Mouse (Mus musculus) bone marrow macrophage, adult 2 months (primary cell): Measurements from ENCODE around the gene Efnb2.

ENCODE experiments used
- CTCF ChIP-seq: IDR thresholded peaks from 2 replicates; pipeline ENCODE4 v1.5.1; 2012; ENCODE audit warnings: low read depth, mild to moderate bottlenecking, low read length, moderate library complexity
- POLR2A ChIP-seq: IDR thresholded peaks from 2 replicates; pipeline ENCODE4 v1.6.1; 2012; ENCODE audit warnings: mild to moderate bottlenecking, low read depth, low read length, borderline replicate concordance

GRCm38 (mm10) chr8:8574521-8575499 is 86.2 kb downstream of the Efnb2 start:
- TF ChIP-seq POLR2A: no peak
- TF ChIP-seq CTCF: no peak
